Mouse (Mus musculus) cerebellum, adult 2 months (tissue): ENCODE results near the gene Olfr1508. TPM values are rescaled to one million over a fixed set of nuclear protein-coding genes. Genes with fewer than 3 reads are reported as not detected.
"Not testable (repeated sequence)": the region's sequence is repeated elsewhere in the genome, so short reads cannot be mapped to it uniquely, and the experiment has no call there.

Source experiments
- DNase-seq, 2 experiments: peaks; one replicate each; pipeline ENCODE4 v3.0.0; 2021
- H3K27ac ChIP-seq: fragments of 200-500 bp; 2 replicates; pipeline ENCODE4 v1.5.1; 2012; ENCODE audit warnings: low read length, control low read depth, inconsistent platforms; ENCODE audit not compliant: insufficient read depth
- H3K27me3 ChIP-seq: fragments of 200-500 bp; 2 replicates; pipeline ENCODE4 v1.6.1; 2012; ENCODE audit warnings: inconsistent platforms, mild to moderate bottlenecking, low read length, moderate library complexity; ENCODE audit not compliant: control insufficient read depth, insufficient read depth
- H3K4me1 ChIP-seq: fragments of 200-500 bp; 2 replicates; pipeline ENCODE4 v1.6.1; 2011; ENCODE audit warnings: low read length; ENCODE audit not compliant: control insufficient read depth, insufficient read depth
- H3K4me3 ChIP-seq: fragments of 200-500 bp; replicated peaks from 2 replicates; pipeline ENCODE3; 2011; ENCODE audit warnings: mild to moderate bottlenecking, low read depth, low read length, control low read depth; ENCODE audit not compliant: insufficient read depth
- CTCF ChIP-seq: fragments of 200-500 bp; IDR thresholded peaks from 2 replicates; pipeline ENCODE4 v1.5.1; 2011; ENCODE audit warnings: low read depth, mild to moderate bottlenecking, control low read depth, low read length, moderate library complexity, borderline replicate concordance; ENCODE audit not compliant: insufficient read depth
- POLR2A ChIP-seq: fragments of 200-500 bp; IDR thresholded peaks from 2 replicates; pipeline ENCODE4 v1.6.1; 2011; ENCODE audit warnings: low read length, control low read depth, borderline replicate concordance; ENCODE audit not compliant: insufficient read depth
- WGBS: fragments of 180-500 bp; shearing (Covaris S2); methylation state at CpG from one replicate; pipeline ENCODE4 v1.1.7; 2018; 5-methylcytosine and 5-hydroxymethylcytosine counted together
- polyA plus RNA-seq: library from polyadenylated mRNA; depleted of rRNA; stranded (reverse); fragments of >200 nt; gene quantifications from 2 replicates; pipeline ENCODE4 v1.2.3, GENCODE M21; 2012; rRNA removed

Gene Olfr1508
- not detected in 2 replicates for polyA plus RNA-seq

GRCm38 (mm10) chr14:52467395-52467794, at the start of gene Olfr1508:
Gene Olfr1508 (minus strand): TSS chr14:52467495.
- Histone ChIP-seq H3K4me1 (no peaks in the 10 kb centered on the region), H3K27ac (no peak within 1 kb of the TSS), H3K4me3 (no peak within 1 kb of the TSS), H3K27me3 (no peaks in the 10 kb centered on the region)
- TF ChIP-seq POLR2A, result no peak
- TF ChIP-seq CTCF, result no peak
- 59% methylated on average over 2 of the region's 2 CpGs for WGBS
- DNase-seq, result no peak

- TF ChIP-seq POLR2A, result no peak
- no peak for TF ChIP-seq CTCF
- H3K27me3 ChIP-seq, result no peaks in the 10 kb centered on the region
- no peak for DNase-seq
- H3K27ac ChIP-seq, result no peak within 1 kb of the TSS
- no peaks in the 10 kb centered on the region for H3K4me1 ChIP-seq
- WGBS, result 84% methylated on average over 4 of the region's 4 CpGs
- no peak within 1 kb of the TSS for H3K4me3 ChIP-seq
These were observed 28.2 kb upstream of the Olfr1508 start, which contains the start of gene Olfr1507 for GRCm38 (mm10) chr14:52495516-52495915. Gene Olfr1507 (minus strand): TSS chr14:52495749.

- H3K27ac ChIP-seq, result no peak overlapping the region
- no peak overlapping the region for H3K4me3 ChIP-seq
- 90% methylated on average over 1 of the region's 1 CpGs for WGBS
- H3K27me3 ChIP-seq, result no peaks in the 10 kb centered on the region
- no peak for DNase-seq
- TF ChIP-seq CTCF, result no peak
- no peak for TF ChIP-seq POLR2A
- H3K4me1 ChIP-seq, result no peaks in the 10 kb centered on the region
These were observed 1.6 kb downstream of the Olfr1508 start for GRCm38 (mm10) chr14:52465738-52466137.

- H3K27ac ChIP-seq, result no peak overlapping the region
- DNase-seq, result no peak
- TF ChIP-seq POLR2A, result no peak
- no peak for TF ChIP-seq CTCF
- no peaks in the 10 kb centered on the region for H3K27me3 ChIP-seq
- no peak overlapping the region for H3K4me3 ChIP-seq
- no peaks in the 10 kb centered on the region for H3K4me1 ChIP-seq
These were observed 5.4 kb downstream of the Olfr1508 start for GRCm38 (mm10) chr14:52461928-52462327.

GRCm38 (mm10) chr14:52451138-52451537, 16.2 kb downstream of the Olfr1508 start:
- Histone ChIP-seq H3K4me1 (no peaks in the 10 kb centered on the region), H3K27me3 (no peaks in the 10 kb centered on the region), H3K27ac (no peak overlapping the region), H3K4me3 (no peak overlapping the region)
- DNase-seq, result no peak
- WGBS, result 87% methylated on average over 8 of the region's 8 CpGs
- no peak for TF ChIP-seq CTCF

DNA sequence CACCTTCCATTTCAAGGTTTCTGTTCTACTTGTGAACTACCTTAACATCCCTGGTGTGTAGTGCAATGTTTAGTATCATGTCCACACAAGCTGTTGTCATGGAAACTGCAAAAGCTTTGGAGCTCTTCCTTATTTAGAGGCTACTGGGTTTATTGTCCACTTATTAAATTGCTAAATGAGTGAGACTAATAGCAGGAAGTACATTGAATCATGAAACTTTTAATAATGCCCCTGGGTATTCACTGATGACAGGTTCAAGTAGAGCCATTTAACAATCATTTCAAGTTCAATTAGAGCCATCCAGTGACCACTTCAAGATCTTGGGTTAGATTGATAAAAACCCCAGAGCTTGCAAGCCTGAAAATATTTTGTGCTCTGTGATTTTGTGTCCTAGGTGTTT, 24.6 kb downstream of the Olfr1508 start, which contains the start of gene Olfr1509:
Olfr1509 (plus strand) TSS at position 301 of the 400 bp plus-strand sequence.
- TF ChIP-seq POLR2A, result no peak
- no peak for TF ChIP-seq CTCF
- no peak for DNase-seq
- no peaks in the 10 kb centered on the region for H3K4me1 ChIP-seq
- H3K27me3 ChIP-seq, result no peaks in the 10 kb centered on the region
- H3K27ac ChIP-seq, result no peak within 1 kb of the TSS
- H3K4me3 ChIP-seq, result no peak within 1 kb of the TSS

DNA sequence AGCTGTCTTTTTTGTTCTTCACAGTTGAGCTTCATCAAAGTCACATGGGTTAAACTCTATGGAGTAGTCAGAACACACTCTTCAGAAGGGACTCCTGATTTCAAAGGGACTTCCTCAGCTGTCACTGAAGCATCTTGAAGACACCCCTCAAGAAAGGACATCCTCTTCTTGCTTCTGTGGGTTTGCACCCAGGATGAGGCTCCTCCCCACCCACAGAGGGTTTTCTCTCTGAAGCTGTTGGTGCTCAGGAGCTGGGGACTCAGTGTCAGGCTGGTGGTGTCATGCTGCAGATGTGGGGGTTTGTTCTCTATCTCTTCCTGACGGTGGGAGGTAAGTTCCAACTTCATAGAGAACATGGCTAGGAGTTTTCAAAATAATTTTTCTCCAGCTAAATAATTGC, 39.6 kb downstream of the Olfr1508 start:
- Histone ChIP-seq H3K4me1 (no peaks in the 10 kb centered on the region), H3K27me3 (no peaks in the 10 kb centered on the region), H3K27ac (no peak overlapping the region), H3K4me3 (no peak overlapping the region)
- 83% methylated on average over 1 of the region's 1 CpGs for WGBS
- TF ChIP-seq CTCF, result no peak
- no peak for TF ChIP-seq POLR2A
- DNase-seq, result no peak

GRCm38 (mm10) chr14:52414273-52414672, 53.0 kb downstream of the Olfr1508 start, which contains the start of gene Olfr1510:
Gene Olfr1510 (minus strand): TSS chr14:52414373.
- no peaks in the 10 kb centered on the region for H3K4me1 ChIP-seq
- no peak within 1 kb of the TSS for H3K27ac ChIP-seq
- no peaks in the 10 kb centered on the region for H3K27me3 ChIP-seq
- WGBS, result 86% methylated on average over 3 of the region's 3 CpGs
- DNase-seq, result no peak
- no peak within 1 kb of the TSS for H3K4me3 ChIP-seq
- TF ChIP-seq CTCF (no peak), POLR2A (no peak)

GRCm38 (mm10) chr14:52410142-52410919, 57.0 kb downstream of the Olfr1508 start:
- not testable (repeated sequence) for H3K4me1 ChIP-seq, H3K27ac ChIP-seq, H3K4me3 ChIP-seq, H3K27me3 ChIP-seq, DNase-seq
- WGBS, result 31% methylated on average over 9 of the region's 10 CpGs

Other genes with a start within 250 kb of the Olfr1508 start
- gene Chd8, start 209.7 kb downstream of the Olfr1508 start, polyA plus RNA-seq, result 66.8 and 67.6 TPM in 2 replicates
- gene Tox4, start 188.3 kb downstream of the Olfr1508 start, polyA plus RNA-seq, result 40.2 and 45.2 TPM in 2 replicates
- 37.0 and 37.7 TPM in 2 replicates for gene Rab2b, start 187.9 kb downstream of the Olfr1508 start, polyA plus RNA-seq
- 36.4 and 40.6 TPM in 2 replicates for gene Mettl3, start 162.4 kb downstream of the Olfr1508 start, polyA plus RNA-seq
- gene Sall2, start 138.7 kb downstream of the Olfr1508 start, polyA plus RNA-seq, result 60.0 TPM in 2 replicates
- not detected in 2 replicates for gene Olfr1513, start 111.1 kb downstream of the Olfr1508 start, polyA plus RNA-seq
- not detected in 2 replicates for gene Olfr1512, start 88.3 kb downstream of the Olfr1508 start, polyA plus RNA-seq
- gene Olfr1511, start 70.1 kb downstream of the Olfr1508 start, polyA plus RNA-seq, result not detected in 2 replicates
- not detected in 2 replicates for gene Olfr1510, start 53.1 kb downstream of the Olfr1508 start, polyA plus RNA-seq
- not detected in 2 replicates for gene Olfr1509, start 24.5 kb downstream of the Olfr1508 start, polyA plus RNA-seq
- not detected in 2 replicates for gene Olfr1507, start 28.3 kb upstream of the Olfr1508 start, polyA plus RNA-seq